Mouse (Mus musculus) liver, embryonic 15.5 days (tissue): ENCODE measurements around the gene Ccdc154. TPM values are rescaled to one million over a fixed set of nuclear protein-coding genes. Genes with fewer than 3 reads are reported as not detected.
"Not testable (repeated sequence)": the region's sequence is repeated elsewhere in the genome, so short reads cannot be mapped to it uniquely, and the experiment has no call there.

Source experiments
- ATAC-seq: fragments of 200-750 bp; cut with Nextera tagmentation; 2 replicates; pipeline ENCODE4 v1.8.0; 2017; ENCODE audit warnings: moderate number of reproducible peaks, mild to moderate bottlenecking, moderate library complexity; ENCODE audit not compliant: insufficient read depth
- H3K27ac ChIP-seq: fragments of 300-500 bp; sonication (generic); replicated peaks from 2 replicates; pipeline ENCODE4 v1.5.1; 2015; ENCODE audit warnings: mild to moderate bottlenecking, inconsistent platforms
- H3K27me3 ChIP-seq: fragments of 300-500 bp; sonication (generic); 2 replicates; pipeline ENCODE4 v1.6.1; 2015; ENCODE audit warnings: mild to moderate bottlenecking, inconsistent platforms
- H3K36me3 ChIP-seq: fragments of 300-500 bp; sonication (generic); replicated peaks from 2 replicates; pipeline ENCODE4 v1.6.1; 2015; ENCODE audit warnings: moderate library complexity, mild to moderate bottlenecking, inconsistent platforms
- H3K4me1 ChIP-seq: fragments of 300-500 bp; sonication (generic); replicated peaks from 2 replicates; pipeline ENCODE4 v1.6.1; 2015; ENCODE audit warnings: inconsistent platforms
- H3K4me2 ChIP-seq: fragments of 300-500 bp; sonication (generic); 2 replicates; pipeline ENCODE4 v1.6.1; 2015; ENCODE audit warnings: moderate library complexity, mild to moderate bottlenecking, inconsistent platforms
- H3K4me3 ChIP-seq: fragments of 300-500 bp; sonication (generic); replicated peaks from 2 replicates; pipeline ENCODE4 v1.5.1; 2015; ENCODE audit warnings: mild to moderate bottlenecking, inconsistent platforms
- H3K9ac ChIP-seq: fragments of 300-500 bp; sonication (generic); 2 replicates; pipeline ENCODE4 v1.6.1; 2015; ENCODE audit warnings: moderate library complexity, mild to moderate bottlenecking, inconsistent platforms
- H3K9me3 ChIP-seq: fragments of 300-500 bp; sonication (generic); replicated peaks from 2 replicates; pipeline ENCODE4 v1.6.1; 2016; ENCODE audit warnings: inconsistent platforms
- WGBS: fragments of 180-500 bp; shearing (Covaris S2); methylation state at CpG from one replicate; pipeline ENCODE4 v1.1.7; 2015; ENCODE audit warnings: mixed read lengths; ENCODE audit not compliant: insufficient replicate concordance; 5-methylcytosine and 5-hydroxymethylcytosine counted together
- polyA plus RNA-seq: library from polyadenylated mRNA; unstranded; fragments of >200 nt; fragmentation: Nextera tagmentation; extraction: Ambion mirVana; gene quantifications from 2 replicates; pipeline ENCODE4 v1.2.1, GENCODE M21; 2015

Gene Ccdc154
- polyA plus RNA-seq: not detected in 2 replicates

- H3K9ac ChIP-seq: no peak within 1 kb of the TSS
- H3K36me3 ChIP-seq: peaks cover 29% of the 10 kb centered on the region
- H3K4me3 ChIP-seq: no peak within 1 kb of the TSS
- no peaks in the 10 kb centered on the region for H3K9me3 ChIP-seq
- H3K27me3 ChIP-seq: no peaks in the 10 kb centered on the region
- no peak for ATAC-seq
- no peak within 1 kb of the TSS for H3K4me2 ChIP-seq
- H3K4me1 ChIP-seq: no peaks in the 10 kb centered on the region
- no peak within 1 kb of the TSS for H3K27ac ChIP-seq
- 73% methylated on average over 1 of the region's 1 CpGs for WGBS
Observed at GRCm38 (mm10) chr17:25162161-25162560, at the start of gene Ccdc154. Ccdc154 (plus strand) TSS chr17:25162461.

- H3K36me3 ChIP-seq: peaks cover 11% of the 10 kb centered on the region; the same call in 1 of the 2 replicates
- H3K27ac ChIP-seq: peak overlapping the region; percentile 85
- 9% methylated on average over 23 of the region's 23 CpGs for WGBS
Observed at GRCm38 (mm10) chr17:25114908-25115645, 47.2 kb upstream of the Ccdc154 start.

GRCm38 (mm10) chr17:25115664-25116432, 46.4 kb upstream of the Ccdc154 start, which contains the start of gene Telo2:
Telo2 (minus strand) TSS chr17:25115967.
- peaks cover 14% of the 10 kb centered on the region for H3K27me3 ChIP-seq
- peak; percentile 86 for ATAC-seq
- peak within 1 kb of the TSS; percentile 100 for H3K4me2 ChIP-seq
- 0 out of 2 replicates have a peak, but pooled peaks cover 3% of the 10 kb centered on the region for H3K36me3 ChIP-seq
- H3K27ac ChIP-seq: peak within 1 kb of the TSS; percentile 85
- 5% methylated on average over 40 of the region's 40 CpGs for WGBS
- H3K4me1 ChIP-seq: peaks cover 41% of the 10 kb centered on the region
- H3K9ac ChIP-seq: peak within 1 kb of the TSS; percentile 69
- H3K4me3 ChIP-seq: peak within 1 kb of the TSS; percentile 74
- H3K9me3 ChIP-seq: no peaks in the 10 kb centered on the region

More at GRCm38 (mm10) chr17:25114908-25115645, 47.2 kb upstream of the Ccdc154 start:
- peak overlapping the region; percentile 74 for H3K4me3 ChIP-seq
- no peaks in the 10 kb centered on the region for H3K9me3 ChIP-seq
- H3K4me1 ChIP-seq: peaks cover 39% of the 10 kb centered on the region
- H3K9ac ChIP-seq: peak overlapping the region; percentile 69
- H3K27me3 ChIP-seq: peaks cover 8% of the 10 kb centered on the region
- peak overlapping the region; percentile 100 for H3K4me2 ChIP-seq
- peak; percentile 68 for ATAC-seq

GRCm38 (mm10) chr17:25117263-25117662, 45.0 kb upstream of the Ccdc154 start:
- H3K9me3 ChIP-seq: no peaks in the 10 kb centered on the region
- H3K27me3 ChIP-seq: peaks cover 24% of the 10 kb centered on the region
- no peak overlapping the region for H3K9ac ChIP-seq
- peaks cover 41% of the 10 kb centered on the region for H3K4me1 ChIP-seq
- H3K4me3 ChIP-seq: no peak overlapping the region
- no peak overlapping the region for H3K4me2 ChIP-seq
- 0 out of 2 replicates have a peak, but pooled peaks cover 1% of the 10 kb centered on the region for H3K36me3 ChIP-seq
- ATAC-seq: no peak
- H3K27ac ChIP-seq: no peak overlapping the region
- WGBS: 35% methylated on average over 4 of the region's 4 CpGs

- H3K27ac ChIP-seq: no peak within 1 kb of the TSS
- peaks cover 37% of the 10 kb centered on the region for H3K4me1 ChIP-seq
- no peak within 1 kb of the TSS for H3K4me2 ChIP-seq
- peaks cover 43% of the 10 kb centered on the region for H3K27me3 ChIP-seq
- H3K9me3 ChIP-seq: no peaks in the 10 kb centered on the region
- whole genome bisulfite sequencing: 35% methylated on average over 3 of the region's 3 CpGs
- no peak within 1 kb of the TSS for H3K9ac ChIP-seq
- no peaks in the 10 kb centered on the region for H3K36me3 ChIP-seq
- no peak for ATAC-seq
- no peak within 1 kb of the TSS for H3K4me3 ChIP-seq
Observed at GRCm38 (mm10) chr17:25120406-25120805, 41.9 kb upstream of the Ccdc154 start, which contains the start of gene Ptx4. Ptx4 (plus strand) TSS chr17:25120760.

- no peak overlapping the region for H3K27ac ChIP-seq
- WGBS: 21% methylated on average over 7 of the region's 7 CpGs
- no peak overlapping the region for H3K9ac ChIP-seq
- ATAC-seq: no peak
- no peaks in the 10 kb centered on the region for H3K36me3 ChIP-seq
- no peaks in the 10 kb centered on the region for H3K9me3 ChIP-seq
- no peak overlapping the region for H3K4me2 ChIP-seq
- peaks cover 36% of the 10 kb centered on the region for H3K27me3 ChIP-seq
- H3K4me1 ChIP-seq: peaks cover 56% of the 10 kb centered on the region
- no peak overlapping the region for H3K4me3 ChIP-seq
Observed at GRCm38 (mm10) chr17:25123979-25124378, 38.3 kb upstream of the Ccdc154 start.

GRCm38 (mm10) chr17:25125442-25126060, 36.7 kb upstream of the Ccdc154 start:
- Histone ChIP-seq H3K4me2 (peak overlapping the region; percentile 18; the same call in 1 of the 2 replicates), H3K4me1 (peaks cover 47% of the 10 kb centered on the region), H3K27ac (peak overlapping the region; percentile 92), H3K27me3 (peaks cover 33% of the 10 kb centered on the region)
- not testable (repeated sequence) for H3K9me3 ChIP-seq, H3K4me3 ChIP-seq, H3K9ac ChIP-seq, H3K36me3 ChIP-seq
- WGBS: 38% methylated on average over 3 of the region's 3 CpGs
- ATAC-seq: peak; percentile 41; the same call in 1 of the 2 replicates

GRCm38 (mm10) chr17:25127079-25127478, 35.2 kb upstream of the Ccdc154 start:
- H3K9me3 ChIP-seq: no peaks in the 10 kb centered on the region
- 0 out of 2 replicates have a peak overlapping the region, but pooled peaks have one; percentile 2 for H3K4me3 ChIP-seq
- H3K27ac ChIP-seq: peak overlapping the region; percentile 92
- WGBS: 8% methylated on average over 8 of the region's 8 CpGs
- peaks cover 21% of the 10 kb centered on the region for H3K27me3 ChIP-seq
- peak overlapping the region; percentile 28 for H3K9ac ChIP-seq
- H3K4me2 ChIP-seq: peak overlapping the region; percentile 60
- ATAC-seq: peak; percentile 88
- peaks cover 46% of the 10 kb centered on the region for H3K4me1 ChIP-seq
- H3K36me3 ChIP-seq: no peaks in the 10 kb centered on the region

- peak overlapping the region; percentile 92 for H3K27ac ChIP-seq
- H3K36me3 ChIP-seq: no peaks in the 10 kb centered on the region
- H3K4me3 ChIP-seq: 0 out of 2 replicates have a peak overlapping the region, but pooled peaks have one; percentile 2
- peak overlapping the region; percentile 28 for H3K9ac ChIP-seq
- peaks cover 46% of the 10 kb centered on the region for H3K4me1 ChIP-seq
- peak overlapping the region; percentile 60 for H3K4me2 ChIP-seq
- ATAC-seq: peak; percentile 51
- H3K27me3 ChIP-seq: peaks cover 15% of the 10 kb centered on the region
- no peaks in the 10 kb centered on the region for H3K9me3 ChIP-seq
- 27% methylated on average over 9 of the region's 9 CpGs for WGBS
Observed at GRCm38 (mm10) chr17:25127681-25128080, 34.6 kb upstream of the Ccdc154 start.

GRCm38 (mm10) chr17:25130060-25130459, 32.2 kb upstream of the Ccdc154 start:
- Histone ChIP-seq H3K4me3 (no peak overlapping the region), H3K36me3 (no peaks in the 10 kb centered on the region), H3K4me2 (no peak overlapping the region), H3K27ac (0 out of 2 replicates have a peak overlapping the region, but pooled peaks have one; percentile 24), H3K9ac (no peak overlapping the region), H3K9me3 (no peaks in the 10 kb centered on the region), H3K4me1 (peaks cover 56% of the 10 kb centered on the region), H3K27me3 (no peaks in the 10 kb centered on the region)
- no peak for ATAC-seq
- 100% methylated on average over 1 of the region's 1 CpGs for WGBS
